Mouse (Mus musculus): Measurements from ENCODE around the gene Hdlbp.

The Hdlbp gene

DNA sequence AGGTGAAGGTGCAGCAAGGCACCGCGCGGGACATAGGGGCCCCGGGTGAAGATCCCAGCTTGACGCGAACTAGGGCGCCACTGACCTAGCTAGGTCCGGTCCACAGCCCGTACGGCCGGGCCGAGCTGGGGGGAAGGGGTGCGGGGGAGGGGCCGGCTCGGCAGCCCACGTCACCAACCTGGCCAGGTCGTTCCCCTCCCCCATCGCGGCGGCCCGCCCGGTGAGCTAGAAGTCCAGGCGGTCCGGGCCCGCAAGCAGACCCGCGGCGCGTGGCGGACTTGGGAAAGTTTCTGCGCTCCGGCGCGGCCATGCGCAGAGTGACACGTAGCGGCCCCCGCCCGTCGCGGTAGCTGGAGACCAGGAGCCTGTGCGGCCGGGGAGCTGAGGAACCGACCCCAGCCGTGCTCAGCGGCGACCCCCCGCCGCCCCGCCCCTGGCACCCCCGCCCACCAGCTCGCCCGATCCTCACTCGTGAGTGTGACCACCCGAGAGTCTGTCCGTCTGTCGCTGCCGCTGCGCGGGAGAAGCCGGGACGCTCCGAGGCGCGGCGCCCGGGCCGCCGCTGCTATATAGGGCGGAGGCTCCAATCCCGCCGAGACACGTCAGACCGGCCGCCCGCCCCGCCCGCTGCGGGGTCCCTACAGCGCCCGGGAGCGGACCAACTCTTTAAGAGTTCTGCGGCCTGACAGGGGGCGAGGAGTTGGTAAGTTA, 33.3 kb downstream of the Hdlbp start:
- peak; percentile 31 to 47 for DNase-seq (ENCODE audit: low spot score in 2 of 2)

- peak; percentile 25 to 57 for DNase-seq (ENCODE audit: low spot score in 2 of 2)
Observed at GRCm38 (mm10) chr1:93444405-93445110, 34.1 kb downstream of the Hdlbp start.

DNA sequence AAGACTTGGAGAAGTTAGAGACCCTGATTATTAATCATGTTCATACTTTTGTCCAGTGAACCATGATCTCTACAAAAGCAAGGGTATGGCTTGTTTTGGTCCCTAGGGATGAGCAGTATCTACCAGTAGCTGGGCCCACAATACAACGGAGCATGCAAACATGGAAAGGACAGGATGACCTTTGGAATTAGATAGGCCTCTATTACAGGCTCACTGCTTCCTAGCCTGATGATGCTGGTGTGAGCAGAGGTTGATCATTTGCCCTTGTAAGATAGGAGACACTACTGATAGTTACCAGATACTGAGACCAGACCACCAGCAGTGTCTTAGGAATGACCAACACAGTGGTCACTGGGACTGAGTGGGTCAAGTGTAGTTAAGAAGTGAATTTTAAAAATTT, 39.3 kb downstream of the Hdlbp start:
- no peak for DNase-seq (ENCODE audit: low spot score in 2 of 2)

DNA sequence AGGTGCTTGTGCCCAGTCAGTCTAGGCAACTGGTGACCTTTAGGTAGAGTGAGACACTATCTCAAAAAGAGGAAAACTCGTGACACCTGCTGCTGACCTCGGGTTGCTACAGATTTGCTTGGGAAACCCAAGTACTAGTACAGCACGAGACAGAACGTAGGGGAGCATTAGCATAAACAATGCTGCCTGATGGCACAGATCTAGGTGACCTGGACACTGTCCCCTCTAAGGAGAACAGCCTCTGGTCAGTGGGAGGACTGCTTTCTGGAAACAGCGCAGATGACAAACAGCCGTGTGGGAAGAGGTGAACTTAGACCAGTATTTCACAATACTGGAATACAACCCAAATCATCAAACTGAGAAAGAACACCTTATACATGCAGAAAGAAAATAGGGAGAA, 46.5 kb downstream of the Hdlbp start:
- no peak for DNase-seq (ENCODE audit: low spot score in 2 of 2)

DNA sequence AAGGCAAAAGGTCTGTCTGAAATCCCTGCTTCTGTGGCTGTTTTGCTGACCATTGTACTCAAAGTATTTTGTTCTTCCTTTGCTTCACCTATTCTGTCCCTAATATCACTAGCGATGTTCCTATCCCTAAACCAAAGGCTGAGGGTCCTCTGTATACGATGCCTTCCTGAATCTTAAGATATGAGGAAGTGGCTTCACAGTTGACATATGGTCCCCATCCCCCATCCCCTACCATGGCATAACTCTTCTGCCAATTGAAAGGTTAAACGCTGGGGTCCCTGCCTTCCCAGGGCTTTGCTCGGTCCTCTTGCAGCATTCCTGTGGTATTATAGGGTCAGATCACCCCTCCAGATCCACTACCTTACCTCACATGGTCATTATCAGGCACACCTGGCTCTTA, 75.2 kb downstream of the Hdlbp start:
- no peak for DNase-seq (ENCODE audit: low spot score in 2 of 2)

DNA sequence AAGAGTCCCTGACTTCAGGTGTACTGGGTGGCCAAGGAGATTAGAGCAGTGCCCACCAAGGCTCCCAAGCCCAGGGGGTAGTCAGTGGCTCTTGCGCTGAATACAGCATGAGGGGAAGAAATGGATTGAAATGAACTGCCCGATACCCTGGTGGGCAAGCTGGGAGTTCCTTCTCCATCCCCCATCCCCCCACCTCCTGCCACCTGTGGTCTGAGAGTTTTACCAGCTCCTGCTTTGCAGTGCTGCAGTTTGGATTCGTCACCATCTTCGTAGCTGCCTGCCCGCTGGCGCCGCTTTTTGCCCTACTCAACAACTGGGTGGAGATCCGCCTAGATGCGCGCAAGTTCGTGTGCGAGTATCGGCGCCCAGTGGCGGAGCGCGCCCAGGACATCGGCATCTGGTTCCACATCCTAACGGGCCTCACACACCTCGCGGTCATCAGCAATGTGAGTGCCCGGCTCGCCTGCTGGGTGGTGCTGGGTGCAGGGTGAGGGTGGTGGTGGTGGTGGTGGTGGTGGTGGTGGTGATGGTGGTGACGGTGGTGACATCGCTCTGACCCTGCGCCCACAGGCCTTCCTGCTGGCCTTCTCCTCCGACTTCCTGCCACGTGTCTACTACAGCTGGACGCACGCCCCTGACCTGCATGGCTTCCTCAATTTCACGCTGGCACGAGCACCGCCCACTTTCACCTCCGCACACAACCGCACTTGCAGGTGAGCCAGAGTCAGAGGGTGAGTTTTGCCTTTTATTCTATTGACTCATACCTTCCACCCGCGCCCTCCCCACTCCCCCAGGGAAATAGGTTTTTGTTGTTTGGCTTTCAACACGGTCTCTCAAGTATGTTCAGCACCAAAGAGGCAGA, 77.2 kb downstream of the Hdlbp start:
- DNase-seq (ENCODE audit: low spot score in 2 of 2) = no peak

GRCm38 (mm10) chr1:93388906-93389305, 89.7 kb downstream of the Hdlbp start:
- DNase-seq (ENCODE audit: low spot score in 2 of 2) = no peak

DNA sequence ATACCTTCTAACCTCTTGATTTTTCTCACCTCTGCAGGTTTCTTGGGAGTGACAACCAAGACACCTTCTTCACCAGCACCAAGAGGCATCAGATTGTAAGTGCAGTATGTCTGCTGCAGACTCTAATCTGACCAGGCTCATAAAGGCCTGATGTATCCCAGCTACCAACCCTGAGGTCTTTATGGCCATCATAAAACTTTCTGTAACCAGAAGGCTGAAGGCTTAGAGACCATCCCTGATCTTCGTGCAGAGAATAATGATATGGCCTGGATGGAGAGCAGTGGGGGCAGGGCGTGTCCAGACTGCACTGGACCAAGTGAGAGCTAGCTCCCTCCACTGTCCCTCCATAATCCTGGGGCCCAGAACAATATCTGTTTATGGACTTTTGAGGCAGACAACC, 91.4 kb downstream of the Hdlbp start:
- no peak for DNase-seq (ENCODE audit: low spot score in 2 of 2)

DNA sequence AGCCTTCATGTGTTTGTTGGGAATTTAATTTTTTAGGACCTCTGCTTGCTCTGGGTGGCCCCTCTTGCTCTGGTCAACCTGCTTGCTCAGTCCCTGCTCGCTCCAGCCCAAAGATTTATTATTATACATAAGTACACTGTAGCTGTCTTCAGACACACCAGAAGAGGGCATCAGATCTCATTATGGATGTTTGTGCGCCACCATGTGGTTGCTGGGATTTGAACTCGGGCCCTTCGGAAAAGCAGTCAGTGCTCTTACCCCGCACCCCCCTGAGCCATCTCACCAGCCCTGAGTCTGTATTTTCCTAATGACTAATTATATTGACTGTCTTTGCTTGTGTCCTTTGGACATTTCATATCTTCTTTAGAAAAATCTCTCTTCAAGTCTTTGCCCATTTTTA, 99.5 kb downstream of the Hdlbp start:
- DNase-seq (ENCODE audit: low spot score in 2 of 2) = no peak

DNA sequence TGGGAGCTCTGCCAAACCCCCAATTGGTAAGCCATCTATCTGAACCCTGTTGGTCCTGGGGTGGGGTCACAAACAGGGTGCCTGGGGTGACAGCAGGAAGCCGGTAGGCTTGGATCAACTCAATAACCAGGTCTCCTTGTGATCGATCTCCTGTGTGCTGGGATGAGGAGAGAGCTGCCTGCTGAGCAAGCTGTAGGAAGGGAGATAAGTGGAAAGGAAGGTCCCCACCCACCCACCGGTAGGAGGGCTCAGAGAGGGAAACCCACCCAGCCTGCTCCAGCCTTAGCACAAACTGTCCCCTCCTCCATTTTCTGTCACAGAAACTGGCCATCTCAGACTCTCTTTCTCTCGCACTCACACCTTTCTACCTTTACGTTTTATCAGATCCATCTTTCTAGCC, 101.3 kb downstream of the Hdlbp start:
- no peak for DNase-seq (ENCODE audit: low spot score in 2 of 2)

GRCm38 (mm10) chr1:93373665-93374064, 105.0 kb downstream of the Hdlbp start, which contains the start of gene Ano7:
Gene Ano7 (plus strand): TSS chr1:93373930.
- no peak for DNase-seq (ENCODE audit: low spot score in 2 of 2)

GRCm38 (mm10) chr1:93365641-93366040, 113.0 kb downstream of the Hdlbp start:
- DNase-seq (ENCODE audit: low spot score in 2 of 2) = no peak

DNA sequence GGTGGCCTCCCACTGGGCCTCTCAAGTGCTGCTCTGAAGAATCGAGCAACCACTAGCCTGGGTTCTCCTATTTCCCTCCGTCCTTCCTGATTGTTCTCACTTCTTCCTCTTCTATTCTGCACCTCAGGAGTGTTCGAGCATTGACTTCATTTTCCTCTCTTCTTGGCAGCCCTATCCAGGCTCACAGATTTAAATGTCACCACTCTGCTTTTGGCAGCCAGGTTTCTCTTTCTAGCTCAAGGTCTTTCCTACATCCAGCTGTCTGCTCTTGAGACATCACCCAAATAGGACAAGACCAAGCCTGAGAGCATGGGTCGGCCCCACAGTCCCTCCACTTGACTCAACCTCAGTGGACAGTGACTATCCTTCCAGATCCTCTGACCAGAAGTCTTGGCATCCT, 116.0 kb downstream of the Hdlbp start:
- DNase-seq (ENCODE audit: low spot score in 2 of 2) = no peak
